Comparison of ENCODE assay signal across 23 mouse cellular contexts in the genomic region with DNA sequence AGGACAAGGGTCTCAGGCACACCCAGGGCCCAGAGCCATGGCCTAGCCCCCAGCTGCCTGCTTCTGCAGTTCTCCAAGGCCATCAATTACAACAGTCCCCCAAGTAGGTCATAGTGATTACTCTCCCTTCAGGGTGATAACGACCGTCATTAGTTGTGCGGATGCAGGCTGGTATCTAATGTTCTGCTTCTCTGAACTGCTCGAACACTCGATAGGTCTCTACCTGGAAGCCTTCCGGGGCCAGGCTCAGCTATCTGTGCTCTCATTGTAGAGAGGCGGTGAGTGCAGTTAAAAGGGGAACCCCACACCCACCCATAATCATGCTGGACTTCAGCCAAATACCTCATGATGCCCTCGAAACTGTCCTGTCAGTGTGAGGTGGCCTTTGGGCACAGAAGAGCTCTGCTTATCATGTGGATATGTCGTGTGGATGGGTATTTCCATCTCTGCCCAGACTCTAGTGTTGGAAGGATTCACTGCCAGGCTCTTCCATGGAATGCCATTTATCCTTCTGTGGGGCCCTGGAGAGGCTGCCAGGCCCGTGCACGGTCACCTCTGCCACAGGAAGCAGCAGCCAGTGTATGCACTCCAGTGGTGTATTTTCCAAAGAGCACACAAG. TPM values are rescaled to one million over a fixed set of nuclear protein-coding genes. Genes with fewer than 3 reads are reported as not detected.
DNase-seq lines count a peak whose midpoint lies in the region; ATAC-seq and TF ChIP-seq lines count a peak whose summit lies in the region.
"Had no signal": no experiment of that assay in that cellular context is flagged by ENCODE, and none has a peak within 500 bp of the region (broad histone marks: within the 10 kb centered on the region; RNA-seq: fewer than 3 reads in every experiment).

No protein-coding gene starts in this region.

- DNase-seq in heart, adult 11 months, result peak; percentile 92
- DNase-seq in lung, embryonic 14.5 days, result no peak
- no peak for DNase-seq in lung, adult 2 months
- DNase-seq in heart, postnatal 4 days, result peak; percentile 33
- no peak for DNase-seq in gastrocnemius, postnatal 25 days
- no peak for DNase-seq in ovary, postnatal 36 days (ENCODE audit: low spot score)
- DNase-seq: adrenal gland, postnatal 36 days; cerebellum, adult 9-10 months; gastrocnemius, postnatal 10 days; kidney, postnatal 4 days; layer of hippocampus, adult 9-11 months; liver, embryonic 13.5 days; thymus, postnatal 25 days had no signal

- H3K36me3 ChIP-seq in heart, embryonic 11.5 days (ENCODE audit: control insufficient read depth, insufficient read depth, low read length), result no peaks in the 10 kb centered on the region
- H3K36me3 ChIP-seq in lung, embryonic 14.5 days (ENCODE audit: insufficient read depth), result no peaks in the 10 kb centered on the region
- H3K36me3 ChIP-seq in heart, embryonic 13.5 days, result no peaks in the 10 kb centered on the region
- H3K36me3 ChIP-seq: embryonic facial prominence, embryonic 15.5 days; liver, embryonic 13.5 days; neural tube, embryonic 13.5 days had no signal

- H3K4me1 ChIP-seq in heart, embryonic 11.5 days (ENCODE audit: control insufficient read depth, insufficient read depth, low read length), result peaks cover 44% of the 10 kb centered on the region
- peaks cover 6% of the 10 kb centered on the region; the same call in 1 of the 2 replicates for H3K4me1 ChIP-seq in lung, embryonic 14.5 days (ENCODE audit: insufficient read depth)
- peaks cover 23% of the 10 kb centered on the region for H3K4me1 ChIP-seq in lung, adult 2 months (ENCODE audit: control insufficient read depth, insufficient read depth, low read length)
- peaks cover 68% of the 10 kb centered on the region for H3K4me1 ChIP-seq in heart, embryonic 13.5 days

- TF ChIP-seq POLR2A in lung, adult 2 months (IDR thresholded peaks at IDR 0.05; ENCODE audit: borderline replicate concordance, extremely low read depth, low read depth, low read length), result no peak

- no peaks in the 10 kb centered on the region for H3K9me3 ChIP-seq in heart, embryonic 11.5 days (replicated peaks; ENCODE audit: control insufficient read depth, low read length)
- no peaks in the 10 kb centered on the region for H3K9me3 ChIP-seq in lung, embryonic 14.5 days (ENCODE audit: low read depth, low read length)
- H3K9me3 ChIP-seq in heart, embryonic 13.5 days, result no peaks in the 10 kb centered on the region
- H3K9me3 ChIP-seq: embryonic facial prominence, embryonic 15.5 days; liver, embryonic 13.5 days; neural tube, embryonic 13.5 days had no signal

- ATAC-seq in heart, embryonic 11.5 days (replicated peaks; ENCODE audit: insufficient number of reproducible peaks, low FRiP score, low TSS enrichment), result no peak
- no peak for ATAC-seq in lung, embryonic 14.5 days (ENCODE audit: insufficient read depth)
- no peak for ATAC-seq in heart, embryonic 13.5 days (ENCODE audit: extremely low read depth, insufficient number of reproducible peaks, low FRiP score, low TSS enrichment)
- ATAC-seq: forebrain, embryonic 14.5 days; intestine, postnatal 0 days; midbrain, embryonic 16.5 days had no signal

- H3K27ac ChIP-seq in heart, embryonic 11.5 days (ENCODE audit: low read depth, low read length), result no peak overlapping the region
- peak overlapping the region; percentile 61; the same call in 1 of the 2 replicates for H3K27ac ChIP-seq in lung, embryonic 14.5 days (ENCODE audit: low read depth)
- H3K27ac ChIP-seq in heart, embryonic 13.5 days (replicated peaks), result peak overlapping the region; percentile 65
- H3K27ac ChIP-seq: embryonic facial prominence, embryonic 15.5 days; left cerebral cortex, adult 2 months; liver, embryonic 13.5 days; macrophage; neural tube, embryonic 13.5 days had no signal

- H3K4me2 ChIP-seq in heart, embryonic 11.5 days, result no peak overlapping the region
- H3K4me2 ChIP-seq in lung, embryonic 14.5 days, result no peak overlapping the region
- no peak overlapping the region for H3K4me2 ChIP-seq in heart, embryonic 13.5 days
- H3K4me2 ChIP-seq: embryonic facial prominence, embryonic 15.5 days; liver, embryonic 13.5 days; neural tube, embryonic 13.5 days had no signal

- no peaks in the 10 kb centered on the region for H3K27me3 ChIP-seq in heart, embryonic 11.5 days (ENCODE audit: control insufficient read depth, insufficient read depth, low read length)
- H3K27me3 ChIP-seq in lung, embryonic 14.5 days (ENCODE audit: insufficient read depth, low read length), result no peaks in the 10 kb centered on the region
- H3K27me3 ChIP-seq in heart, embryonic 13.5 days (replicated peaks), result no peaks in the 10 kb centered on the region
- H3K27me3 ChIP-seq: embryonic facial prominence, embryonic 15.5 days; liver, embryonic 13.5 days; neural tube, embryonic 13.5 days had no signal

- no peak overlapping the region for H3K9ac ChIP-seq in heart, embryonic 11.5 days (ENCODE audit: low read depth, low read length)
- H3K9ac ChIP-seq in lung, embryonic 14.5 days, result no peak overlapping the region
- H3K9ac ChIP-seq in heart, embryonic 13.5 days, result no peak overlapping the region
- H3K9ac ChIP-seq: embryonic facial prominence, embryonic 15.5 days; liver, embryonic 13.5 days; neural tube, embryonic 13.5 days had no signal

- H3K4me3 ChIP-seq in heart, embryonic 11.5 days (ENCODE audit: low read depth, low read length), result no peak overlapping the region
- no peak overlapping the region for H3K4me3 ChIP-seq in lung, embryonic 14.5 days (ENCODE audit: low read depth, low read length)
- no peak overlapping the region for H3K4me3 ChIP-seq in lung, adult 2 months (replicated peaks; ENCODE audit: extremely low read depth, low read depth, low read length)
- H3K4me3 ChIP-seq in heart, embryonic 13.5 days, result no peak overlapping the region
- H3K4me3 ChIP-seq: embryonic facial prominence, embryonic 15.5 days; left cerebral cortex, adult 2 months; liver, embryonic 13.5 days; myocyte; neural tube, embryonic 13.5 days had no signal

- WGBS in heart, embryonic 11.5 days (ENCODE audit: insufficient replicate concordance), result 50% methylated on average over 11 of the region's 11 CpGs
- WGBS in lung, embryonic 14.5 days, result 50% methylated on average over 11 of the region's 11 CpGs
- 67% methylated on average over 11 of the region's 11 CpGs for WGBS in lung, adult 2 months
- WGBS in heart, embryonic 13.5 days, result 35% methylated on average over 11 of the region's 11 CpGs

- no peak for TF ChIP-seq CTCF in lung, embryonic 14.5 days (IDR thresholded peaks at IDR 0.05; ENCODE audit: low read depth)
- no peak for TF ChIP-seq CTCF in lung, adult 2 months (IDR thresholded peaks at IDR 0.05; ENCODE audit: insufficient read depth, low read length)

RNA-seq across cellular contexts. Expression of a gene that starts 49.9 kb away (rescaled TPM):
- 49.1 and 51.2 TPM in 2 replicates for polyA plus RNA-seq in heart, embryonic 11.5 days (2014; fragmentation: Nextera tagmentation; extraction: Ambion mirVana)
- polyA plus RNA-seq in lung, embryonic 14.5 days (2014; fragmentation: Nextera tagmentation; extraction: Ambion mirVana), result 48.9 and 50.4 TPM in 2 replicates
- 21.2 and 21.5 TPM in 2 replicates for polyA plus RNA-seq in lung, adult 2 months (2012; rRNA removed)
- 42.6 and 48.2 TPM in 2 replicates for polyA plus RNA-seq in heart, embryonic 13.5 days (2015; fragmentation: Nextera tagmentation; extraction: Ambion mirVana)
- 10 to 100 TPM; 27.5 to 30.2 TPM for total RNA-seq in heart, postnatal 4 days (2021)
- total RNA-seq in gastrocnemius, postnatal 25 days (2021), result 10 to 100 TPM; 15.6 to 16.0 TPM

RNA-seq across cellular contexts. Expression of a gene that starts 58.5 kb away (rescaled TPM):
- 168 and 181 TPM in 2 replicates for polyA plus RNA-seq in heart, embryonic 11.5 days (2014; fragmentation: Nextera tagmentation; extraction: Ambion mirVana)
- polyA plus RNA-seq in lung, embryonic 14.5 days (2014; fragmentation: Nextera tagmentation; extraction: Ambion mirVana), result 224 and 228 TPM in 2 replicates
- polyA plus RNA-seq in lung, adult 2 months (2012; rRNA removed), result 12.3 and 17.7 TPM in 2 replicates
- polyA plus RNA-seq in heart, embryonic 13.5 days (2015; fragmentation: Nextera tagmentation; extraction: Ambion mirVana), result 152 and 169 TPM in 2 replicates
- total RNA-seq in heart, postnatal 4 days (2021), result 10 to 100 TPM; 83.9 to 85.6 TPM
- 10 to 100 TPM; 76.2 TPM for total RNA-seq in gastrocnemius, postnatal 25 days (2021)

RNA-seq across cellular contexts. Expression of a gene that starts 58.8 kb away (rescaled TPM):
- 31.7 and 36.5 TPM in 2 replicates for polyA plus RNA-seq in heart, embryonic 11.5 days (2014; fragmentation: Nextera tagmentation; extraction: Ambion mirVana)
- 35.2 and 35.4 TPM in 2 replicates for polyA plus RNA-seq in lung, embryonic 14.5 days (2014; fragmentation: Nextera tagmentation; extraction: Ambion mirVana)
- 18.5 and 19.0 TPM in 2 replicates for polyA plus RNA-seq in lung, adult 2 months (2012; rRNA removed)
- 36.3 and 36.5 TPM in 2 replicates for polyA plus RNA-seq in heart, embryonic 13.5 days (2015; fragmentation: Nextera tagmentation; extraction: Ambion mirVana)
- total RNA-seq in heart, postnatal 4 days (2021), result 10 to 100 TPM; 25.3 to 29.2 TPM
- total RNA-seq in gastrocnemius, postnatal 25 days (2021), result 10 to 100 TPM; 18.0 to 24.5 TPM

Comparison
In these comparisons a context has a peak if more than half of its experiments do, and no peak if none do; other contexts are left out.
1. DNase-seq: peak in heart, adult 11 months (single experiment) and heart, postnatal 4 days (single experiment); none in lung, embryonic 14.5 days (single experiment), lung, adult 2 months (single experiment), gastrocnemius, postnatal 25 days (single experiment) and ovary, postnatal 36 days (single experiment).